Mouse (Mus musculus) embryonic facial prominence, embryonic 11.5 days (tissue): ENCODE data around the gene Psmd12. TPM values are rescaled to one million over a fixed set of nuclear protein-coding genes. Genes with fewer than 3 reads are reported as not detected.
"Not testable (repeated sequence)": the region's sequence is repeated elsewhere in the genome, so short reads cannot be mapped to it uniquely, and the experiment has no call there.

ENCODE experiments used
- ATAC-seq: fragments of 200-750 bp; cut with Nextera tagmentation; replicated peaks from 2 replicates; pipeline ENCODE4 v1.8.0; 2017; ENCODE audit warnings: low read depth; ENCODE audit not compliant: insufficient number of reproducible peaks, low FRiP score, low TSS enrichment
- DNase-seq: peaks from one replicate; pipeline ENCODE4 v3.0.0-alpha.2; 2015; ENCODE audit warnings: low spot score
- H3K27ac ChIP-seq: fragments of 300-500 bp; sonication (generic); replicated peaks from 2 replicates; pipeline ENCODE4 v1.5.1; 2014; ENCODE audit warnings: mild to moderate bottlenecking, low read depth, low read length, control low read depth
- H3K27me3 ChIP-seq: fragments of 300-500 bp; sonication (generic); 2 replicates; pipeline ENCODE4 v1.6.1; 2014; ENCODE audit warnings: mild to moderate bottlenecking, low read length, moderate library complexity, mixed read lengths; ENCODE audit not compliant: control insufficient read depth, insufficient read depth
- H3K36me3 ChIP-seq: fragments of 300-500 bp; sonication (generic); replicated peaks from 2 replicates; pipeline ENCODE4 v1.6.1; 2014; ENCODE audit warnings: low read depth, mild to moderate bottlenecking, low read length, moderate library complexity, mixed read lengths; ENCODE audit not compliant: control insufficient read depth, insufficient read depth
- H3K4me1 ChIP-seq: fragments of 300-500 bp; sonication (generic); 2 replicates; pipeline ENCODE4 v1.6.1; 2014; ENCODE audit warnings: low read length, mixed read lengths; ENCODE audit not compliant: control insufficient read depth, insufficient read depth
- H3K4me2 ChIP-seq: fragments of 300-500 bp; sonication (generic); 2 replicates; pipeline ENCODE4 v1.6.1; 2014; ENCODE audit warnings: low read depth, mild to moderate bottlenecking, control low read depth, low read length, moderate library complexity
- H3K4me3 ChIP-seq: fragments of 300-500 bp; sonication (generic); 2 replicates; pipeline ENCODE4 v1.5.1; 2014; ENCODE audit warnings: low read depth, low read length, control low read depth
- H3K9ac ChIP-seq: fragments of 300-500 bp; sonication (generic); replicated peaks from 2 replicates; pipeline ENCODE4 v1.6.1; 2014; ENCODE audit warnings: mild to moderate bottlenecking, control low read depth, low read length
- H3K9me3 ChIP-seq: fragments of 300-500 bp; sonication (generic); replicated peaks from 2 replicates; pipeline ENCODE4 v1.6.1; 2016; ENCODE audit warnings: mild to moderate bottlenecking, low read length, inconsistent platforms, mixed read lengths; ENCODE audit not compliant: control insufficient read depth
- WGBS: fragments of 180-500 bp; shearing (Covaris S2); extraction: QIAGEN DNeasy Blood & Tissue Kit; methylation state at CpG from one replicate; pipeline ENCODE4 v1.1.7; 2014; 5-methylcytosine and 5-hydroxymethylcytosine counted together
- polyA plus RNA-seq: library from polyadenylated mRNA; unstranded; fragments of >200 nt; fragmentation: Nextera tagmentation; extraction: Ambion mirVana; gene quantifications from 2 replicates; pipeline ENCODE4 v1.2.1, GENCODE M21; 2014

Psmd12 gene
- polyA plus RNA-seq, 1 experiment from 2014 or later, result 238 TPM

DNA sequence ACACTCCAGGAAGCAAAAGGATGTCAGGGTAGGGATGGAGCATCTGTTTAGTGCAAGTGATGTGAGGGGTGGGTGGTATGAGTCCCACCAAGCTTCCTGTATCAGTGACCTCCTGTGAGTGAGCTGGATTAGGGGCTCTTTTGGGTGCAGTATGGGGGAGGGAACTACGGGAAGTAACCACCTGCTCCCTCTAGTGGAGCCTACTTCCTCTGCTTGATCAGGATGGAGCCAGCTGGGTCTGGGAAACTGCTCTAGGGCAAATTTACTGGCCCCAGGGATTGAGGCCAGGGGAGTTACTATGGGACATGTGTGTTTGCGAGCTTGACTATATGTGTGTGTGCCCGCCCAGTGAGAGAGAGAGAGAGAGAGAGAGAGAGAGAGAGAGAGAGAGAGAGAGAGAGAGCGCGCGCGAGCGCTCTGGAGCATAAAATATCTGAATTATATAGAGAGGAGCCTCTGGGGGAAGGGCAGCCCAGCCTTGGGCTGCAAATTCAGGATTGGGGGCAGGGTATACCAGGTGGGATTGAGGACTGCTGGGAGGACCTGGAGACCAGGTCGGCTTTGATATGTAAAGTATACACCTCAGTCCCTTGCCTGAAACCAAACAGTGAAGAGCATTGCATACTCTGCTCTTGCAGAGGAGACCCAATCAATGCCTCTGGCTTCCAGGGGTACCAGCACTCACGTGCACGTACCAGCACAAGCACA lies 30.5 kb downstream of the Psmd12 start:
- Histone ChIP-seq H3K4me3 (no peak overlapping the region), H3K27ac (no peak overlapping the region), H3K9me3 (no peaks in the 10 kb centered on the region), H3K9ac (no peak overlapping the region), H3K4me2 (no peak overlapping the region), H3K36me3 (no peaks in the 10 kb centered on the region), H3K4me1 (no peaks in the 10 kb centered on the region), H3K27me3 (no peaks in the 10 kb centered on the region; the same call in 1 of the 2 replicates)
- ATAC-seq (peak; percentile 46), DNase-seq (peak; percentile 53)
- WGBS, result 15% methylated on average over 11 of the region's 11 CpGs

DNA sequence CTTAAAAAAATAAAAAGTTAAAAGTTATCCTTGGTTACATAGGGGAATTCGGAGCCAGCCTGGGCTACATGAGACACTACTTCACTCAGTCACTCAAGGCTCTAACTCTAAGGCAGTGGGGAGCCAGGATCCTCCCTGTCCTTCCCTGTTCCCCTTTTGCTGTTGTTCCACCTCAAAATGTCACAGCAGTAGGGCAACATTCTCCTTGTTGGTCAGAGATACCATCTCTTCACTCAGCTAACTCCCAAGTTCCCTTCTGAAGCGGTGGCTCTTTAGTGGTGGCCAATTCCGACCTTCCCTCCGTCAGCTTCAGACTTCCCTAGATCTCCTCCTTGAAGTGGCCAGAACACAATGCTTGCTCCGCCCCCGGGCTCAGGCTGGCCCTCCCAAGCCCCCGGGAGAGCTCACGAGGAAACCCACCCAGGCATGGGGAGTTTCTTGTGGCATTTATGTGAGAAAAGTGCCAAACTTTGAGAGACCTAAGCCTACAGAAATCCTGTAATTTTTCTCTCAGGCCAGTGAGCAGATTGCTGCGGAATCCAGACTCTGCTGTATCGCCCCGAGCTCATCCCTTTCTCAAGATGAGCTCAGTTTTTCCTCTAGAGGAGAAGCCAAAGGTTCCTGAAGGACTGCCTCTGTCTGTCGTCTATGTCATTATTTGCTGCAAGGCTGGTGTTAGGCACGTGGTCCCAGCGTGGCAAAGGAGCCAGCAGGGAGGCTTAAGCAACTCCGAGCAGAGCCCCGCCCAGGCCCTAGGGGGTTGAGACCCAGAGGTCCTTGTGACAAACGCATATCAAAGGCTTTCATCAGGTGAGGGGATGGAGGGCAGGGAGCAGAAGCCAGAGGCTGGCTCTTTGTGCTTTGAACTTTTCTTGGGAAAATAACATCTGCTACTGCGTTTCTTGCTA lies 31.3 kb downstream of the Psmd12 start:
- peak; percentile 59 for DNase-seq
- Histone ChIP-seq H3K36me3 (no peaks in the 10 kb centered on the region), H3K27me3 (no peaks in the 10 kb centered on the region; the same call in 1 of the 2 replicates), H3K4me3 (no peak overlapping the region), H3K9ac (0 out of 2 replicates have a peak overlapping the region, but pooled peaks have one; percentile 37), H3K27ac (no peak overlapping the region), H3K9me3 (no peaks in the 10 kb centered on the region), H3K4me1 (no peaks in the 10 kb centered on the region), H3K4me2 (no peak overlapping the region)
- ATAC-seq, result 0 out of 2 replicates have a peak, but pooled peaks have one; percentile 24
- WGBS, result 4% methylated on average over 18 of the region's 18 CpGs

DNA sequence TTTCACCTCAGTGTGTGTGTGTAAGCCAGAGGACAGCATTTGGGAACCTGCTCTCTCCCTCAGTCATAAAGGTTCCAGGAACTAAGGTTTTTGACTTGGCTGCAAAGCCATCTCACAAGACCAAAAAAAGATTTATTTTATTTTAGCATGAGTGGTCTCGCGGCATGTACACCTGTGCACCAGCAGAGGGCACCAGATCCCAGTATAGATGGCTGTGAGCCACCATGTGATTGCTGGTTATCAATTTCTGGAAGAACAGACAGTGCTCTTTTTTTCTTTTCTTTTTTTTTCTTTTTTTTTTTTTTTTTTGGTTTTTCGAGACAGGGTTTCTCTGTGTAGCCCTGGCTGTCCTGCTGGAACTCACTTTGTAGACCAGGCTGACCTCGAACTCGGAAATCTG lies 32.7 kb downstream of the Psmd12 start:
- H3K4me3 ChIP-seq, H3K4me2 ChIP-seq, ATAC-seq, H3K9ac ChIP-seq, H3K27ac ChIP-seq, H3K36me3 ChIP-seq, H3K9me3 ChIP-seq, H3K27me3 ChIP-seq, H3K4me1 ChIP-seq: not testable (repeated sequence)
- WGBS, result 48% methylated on average over 5 of the region's 5 CpGs
- peak; percentile 83 for DNase-seq

DNA sequence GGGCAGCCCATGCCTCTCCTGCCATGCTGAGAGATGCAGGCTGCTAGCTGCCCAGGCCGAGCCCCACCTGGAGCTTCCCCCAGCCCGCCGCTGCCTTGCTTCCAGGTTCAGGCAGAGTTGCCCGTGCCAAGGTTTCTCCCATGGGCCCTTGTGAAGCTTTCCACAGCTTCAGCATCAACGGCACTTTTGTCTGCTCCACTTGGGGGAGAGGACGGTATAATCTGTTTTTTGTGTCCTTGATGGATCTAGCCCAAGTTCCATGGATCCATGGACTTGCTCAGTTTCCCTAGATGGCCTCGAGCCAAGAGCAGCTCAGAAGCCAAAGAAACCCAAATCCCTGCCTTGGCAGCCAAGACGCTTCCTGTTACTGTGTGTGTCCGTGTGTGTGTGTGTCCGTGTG lies 33.8 kb downstream of the Psmd12 start:
- DNase-seq (no peak), ATAC-seq (no peak)
- 84% methylated on average over 10 of the region's 10 CpGs for WGBS
- no peaks in the 10 kb centered on the region; the same call in 1 of the 2 replicates for H3K27me3 ChIP-seq
- no peak overlapping the region for H3K27ac ChIP-seq
- H3K4me3 ChIP-seq, result no peak overlapping the region
- H3K4me1 ChIP-seq, result no peaks in the 10 kb centered on the region
- no peaks in the 10 kb centered on the region for H3K9me3 ChIP-seq
- H3K4me2 ChIP-seq, result no peak overlapping the region
- no peak overlapping the region for H3K9ac ChIP-seq
- no peaks in the 10 kb centered on the region for H3K36me3 ChIP-seq

DNA sequence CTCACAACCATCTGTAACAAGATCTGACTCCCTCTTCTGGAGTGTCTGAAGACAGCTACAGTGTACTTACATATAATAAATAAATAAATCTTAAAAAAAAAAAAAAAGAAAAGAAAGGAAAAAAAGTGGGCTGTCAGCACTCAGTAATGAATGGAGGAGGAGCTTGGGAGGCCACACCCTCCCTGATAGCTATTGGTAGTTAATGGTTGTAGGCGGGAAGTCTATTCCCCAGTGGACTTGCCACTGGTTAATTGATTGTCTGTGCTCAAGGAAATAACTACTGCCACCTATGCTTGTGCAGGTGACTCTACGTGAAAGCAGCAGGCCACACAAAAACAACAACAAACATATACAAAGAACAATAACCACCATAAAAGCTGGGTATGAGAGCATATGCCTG lies 37.1 kb downstream of the Psmd12 start:
- Histone ChIP-seq H3K36me3 (no peaks in the 10 kb centered on the region), H3K4me2 (no peak overlapping the region), H3K9ac (no peak overlapping the region), H3K27ac (no peak overlapping the region), H3K9me3 (no peaks in the 10 kb centered on the region), H3K27me3 (no peaks in the 10 kb centered on the region; the same call in 1 of the 2 replicates), H3K4me1 (no peaks in the 10 kb centered on the region), H3K4me3 (no peak overlapping the region)
- WGBS, result 93% methylated on average over 2 of the region's 2 CpGs
- ATAC-seq, result no peak
- DNase-seq, result no peak

DNA sequence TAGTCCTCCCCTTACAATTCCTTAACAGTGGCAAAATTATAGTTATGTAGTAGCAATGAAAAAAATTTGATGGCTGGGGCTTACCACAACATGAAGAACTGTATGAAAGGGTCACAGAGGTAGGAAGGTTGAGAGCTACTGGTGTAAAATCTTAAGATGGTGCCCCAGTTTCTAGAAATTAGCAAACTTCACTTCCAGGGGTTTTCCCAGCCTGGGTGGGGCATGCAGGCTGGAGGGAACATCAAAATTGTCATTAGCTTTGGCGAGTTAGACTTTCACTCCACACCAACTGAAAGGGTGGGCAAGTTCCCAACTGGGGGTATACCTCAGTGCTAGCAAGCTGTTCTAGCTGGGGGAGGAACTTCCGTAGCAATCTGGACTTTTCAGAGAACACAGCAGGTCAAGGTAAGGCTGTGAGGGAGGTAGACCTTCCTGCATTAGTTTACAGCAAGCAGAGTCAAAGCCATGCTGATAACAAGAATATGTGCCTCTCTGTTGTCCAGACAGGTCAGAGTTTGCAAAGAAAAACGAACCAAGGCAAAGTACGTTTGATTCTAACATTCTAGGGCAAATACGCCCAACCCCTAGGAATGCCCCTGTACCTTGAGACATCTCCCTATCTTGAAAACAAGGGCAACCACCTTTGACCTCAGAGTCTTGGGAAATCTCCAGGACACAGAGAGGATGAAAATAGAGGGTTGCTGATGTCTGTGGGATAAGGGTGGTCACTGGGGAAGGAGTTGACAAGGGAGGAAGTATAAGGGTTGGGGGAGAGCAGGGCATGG lies 39.6 kb downstream of the Psmd12 start:
- Histone ChIP-seq H3K36me3 (no peaks in the 10 kb centered on the region), H3K9ac (no peak overlapping the region), H3K27me3 (no peaks in the 10 kb centered on the region), H3K9me3 (no peaks in the 10 kb centered on the region), H3K4me3 (no peak overlapping the region), H3K4me2 (no peak overlapping the region), H3K4me1 (no peaks in the 10 kb centered on the region), H3K27ac (no peak overlapping the region)
- 79% methylated on average over 5 of the region's 5 CpGs for WGBS
- ATAC-seq (no peak), DNase-seq (no peak)

DNA sequence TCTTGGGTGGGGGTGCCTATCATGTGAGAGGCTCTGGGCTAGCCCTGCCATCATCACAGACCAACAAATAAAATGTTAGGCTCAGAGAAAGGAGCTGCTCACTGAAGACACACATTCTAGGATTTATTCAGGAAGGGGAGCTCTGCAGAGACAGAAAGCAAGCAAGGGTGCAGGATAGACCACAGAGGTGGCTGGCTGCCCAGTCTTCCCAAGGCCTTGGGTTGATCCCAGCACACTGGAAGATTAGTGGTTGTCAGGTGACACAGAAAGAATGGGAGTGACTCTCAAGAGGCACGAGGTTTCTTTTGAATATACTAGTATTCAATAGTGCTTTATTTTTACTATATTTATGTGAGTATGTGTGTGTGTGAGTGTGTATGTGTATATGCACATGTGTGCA lies 41.9 kb downstream of the Psmd12 start:
- Histone ChIP-seq H3K9ac (no peak overlapping the region), H3K9me3 (no peaks in the 10 kb centered on the region), H3K4me2 (no peak overlapping the region), H3K36me3 (no peaks in the 10 kb centered on the region), H3K27ac (no peak overlapping the region), H3K4me1 (no peaks in the 10 kb centered on the region), H3K4me3 (no peak overlapping the region), H3K27me3 (no peaks in the 10 kb centered on the region)
- DNase-seq (no peak), ATAC-seq (no peak)
- whole genome bisulfite sequencing, result 67% methylated on average over 1 of the region's 1 CpGs
